Mouse (Mus musculus) liver, embryonic 12.5 days (tissue): ENCODE measurements around the gene Gckr. TPM values are rescaled to one million over a fixed set of nuclear protein-coding genes. Genes with fewer than 3 reads are reported as not detected.
"Not testable (repeated sequence)": the region's sequence is repeated elsewhere in the genome, so short reads cannot be mapped to it uniquely, and the experiment has no call there.

Experiments used
- ATAC-seq: fragments of 200-750 bp; cut with Nextera tagmentation; 2 replicates; pipeline ENCODE4 v1.8.0; 2017; ENCODE audit warnings: moderate number of reproducible peaks, mild to moderate bottlenecking, moderate library complexity
- H3K27ac ChIP-seq: fragments of 300-500 bp; sonication (generic); 2 replicates; pipeline ENCODE4 v1.5.1; 2016; ENCODE audit warnings: mild to moderate bottlenecking
- H3K27me3 ChIP-seq: fragments of 300-500 bp; sonication (generic); replicated peaks from 2 replicates; pipeline ENCODE4 v1.6.1; 2016; ENCODE audit warnings: mild to moderate bottlenecking, moderate library complexity
- H3K36me3 ChIP-seq: fragments of 300-500 bp; sonication (generic); 2 replicates; pipeline ENCODE4 v1.6.1; 2016; ENCODE audit warnings: mild to moderate bottlenecking, moderate library complexity
- H3K4me1 ChIP-seq: fragments of 300-500 bp; sonication (generic); 2 replicates; pipeline ENCODE4 v1.6.1; 2016
- H3K4me2 ChIP-seq: fragments of 300-500 bp; sonication (generic); 2 replicates; pipeline ENCODE4 v1.6.1; 2016; ENCODE audit warnings: mild to moderate bottlenecking, moderate library complexity
- H3K4me3 ChIP-seq: fragments of 300-500 bp; sonication (generic); 2 replicates; pipeline ENCODE4 v1.5.1; 2016; ENCODE audit warnings: mild to moderate bottlenecking, moderate library complexity
- H3K9ac ChIP-seq: fragments of 300-500 bp; sonication (generic); 2 replicates; pipeline ENCODE4 v1.6.1; 2016; ENCODE audit warnings: mild to moderate bottlenecking, moderate library complexity
- H3K9me3 ChIP-seq: fragments of 300-500 bp; sonication (generic); replicated peaks from 2 replicates; pipeline ENCODE4 v1.6.1; 2016; ENCODE audit warnings: mild to moderate bottlenecking, moderate library complexity
- WGBS: fragments of 180-500 bp; shearing (Covaris S2); methylation state at CpG from one replicate; pipeline ENCODE4 v1.1.7; 2016; ENCODE audit not compliant: insufficient replicate concordance; 5-methylcytosine and 5-hydroxymethylcytosine counted together
- polyA plus RNA-seq: library from polyadenylated mRNA; unstranded; fragments of >200 nt; fragmentation: Nextera tagmentation; extraction: Ambion mirVana; gene quantifications from 2 replicates; pipeline ENCODE4 v1.2.1, GENCODE M21; 2016

The Gckr gene
- polyA plus RNA-seq, 1 experiment from 2014 or later = 11.2 TPM

DNA sequence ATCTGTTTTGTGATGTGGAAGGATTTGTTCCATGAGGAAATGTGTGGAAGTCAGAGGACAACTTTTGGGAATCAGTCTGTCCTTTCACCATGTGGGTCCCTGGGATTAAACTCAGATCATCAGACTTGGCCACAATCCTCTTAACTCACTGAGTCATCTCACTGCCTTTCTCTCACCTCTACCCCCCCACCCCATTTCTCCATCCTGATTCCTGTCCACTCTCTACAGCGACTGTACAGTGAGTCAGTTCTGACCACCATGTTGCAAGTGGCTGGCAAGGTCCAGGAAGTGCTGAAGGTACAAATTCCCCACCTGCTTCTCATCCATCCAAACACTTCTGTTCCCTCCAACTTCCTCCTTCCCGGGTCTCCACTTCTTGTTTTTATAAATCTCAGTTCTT, 1.2 kb downstream of the Gckr start:
- Histone ChIP-seq H3K4me2 (no peak overlapping the region), H3K9ac (no peak overlapping the region), H3K36me3 (no peaks in the 10 kb centered on the region), H3K4me1 (peaks cover 17% of the 10 kb centered on the region), H3K27me3 (peaks cover 59% of the 10 kb centered on the region), H3K4me3 (no peak overlapping the region), H3K9me3 (no peaks in the 10 kb centered on the region), H3K27ac (no peak overlapping the region)
- no peak for ATAC-seq
- 24% methylated on average over 2 of the region's 2 CpGs for whole genome bisulfite sequencing

DNA sequence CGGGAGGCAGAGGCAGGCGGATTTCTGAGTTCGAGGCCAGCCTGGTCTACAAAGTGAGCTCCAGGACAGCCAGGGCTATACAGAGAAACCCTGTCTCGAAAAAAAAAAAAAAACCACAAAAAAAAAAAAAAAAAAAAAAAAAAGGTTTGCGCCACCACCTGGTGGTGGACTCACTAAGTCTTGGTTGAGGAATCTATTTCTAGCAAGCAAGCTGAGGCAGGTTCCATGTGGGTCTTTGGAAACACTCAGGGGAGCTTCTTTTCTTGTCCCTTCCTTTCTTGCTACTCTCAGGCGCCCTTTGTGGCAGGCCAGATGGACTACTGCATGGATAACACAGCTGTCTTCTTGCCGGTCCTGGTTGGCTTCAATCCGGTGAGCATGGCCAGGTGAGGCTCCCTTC, 4.6 kb downstream of the Gckr start:
- Histone ChIP-seq H3K4me3 (no peak overlapping the region), H3K4me2 (no peak overlapping the region), H3K4me1 (no peaks in the 10 kb centered on the region), H3K9me3 (no peaks in the 10 kb centered on the region), H3K36me3 (no peaks in the 10 kb centered on the region), H3K9ac (no peak overlapping the region), H3K27me3 (peaks cover 26% of the 10 kb centered on the region), H3K27ac (no peak overlapping the region)
- ATAC-seq = no peak
- 45% methylated on average over 8 of the region's 8 CpGs for WGBS

DNA sequence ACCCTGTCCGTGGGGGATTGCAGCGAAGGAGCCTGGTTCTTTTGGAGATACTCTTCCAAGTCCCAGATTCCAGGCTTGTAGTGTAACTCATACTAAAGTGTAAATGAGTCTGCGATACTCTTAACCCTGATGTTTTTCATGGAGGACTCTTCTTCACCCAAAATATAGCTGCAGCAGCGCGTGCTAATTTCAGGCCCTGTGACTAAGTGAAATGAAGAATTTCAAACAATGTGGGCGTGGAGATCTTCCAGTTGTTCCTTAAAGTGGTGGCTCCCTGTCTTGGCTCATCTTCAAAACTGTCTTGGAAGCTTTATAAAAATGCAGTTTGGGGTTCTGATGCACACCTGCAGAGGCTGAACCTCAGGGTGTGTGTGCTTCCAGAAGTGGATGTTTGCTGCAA, 5.8 kb downstream of the Gckr start:
- no peaks in the 10 kb centered on the region for H3K9me3 ChIP-seq
- H3K27ac ChIP-seq = no peak overlapping the region
- 73% methylated on average over 6 of the region's 6 CpGs for WGBS
- no peaks in the 10 kb centered on the region for H3K4me1 ChIP-seq
- H3K4me2 ChIP-seq = no peak overlapping the region
- H3K27me3 ChIP-seq = peaks cover 14% of the 10 kb centered on the region
- no peak overlapping the region for H3K9ac ChIP-seq
- no peaks in the 10 kb centered on the region for H3K36me3 ChIP-seq
- no peak for ATAC-seq
- H3K4me3 ChIP-seq = no peak overlapping the region

DNA sequence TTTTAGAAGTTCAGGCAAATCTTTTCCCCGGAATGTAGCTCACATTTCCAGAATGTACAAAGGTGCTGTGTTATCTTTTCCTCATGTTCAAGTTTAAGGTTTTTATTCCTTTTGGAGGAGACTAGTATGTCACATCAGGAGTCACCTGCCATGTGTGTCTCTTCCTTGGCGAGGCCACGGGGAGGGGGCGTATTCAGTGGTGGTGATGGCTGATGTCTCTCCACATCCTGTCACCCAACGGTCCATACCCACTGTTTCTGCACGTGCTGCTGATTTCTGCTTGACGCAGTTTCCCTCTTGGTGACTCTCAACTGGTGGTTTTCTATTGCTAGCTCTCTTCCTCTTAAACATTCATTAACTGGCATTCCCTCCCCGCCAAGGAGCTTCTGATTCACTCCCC, 15.6 kb downstream of the Gckr start:
- Histone ChIP-seq H3K27ac (no peak overlapping the region), H3K9ac (no peak overlapping the region), H3K4me3 (no peak overlapping the region), H3K4me2 (no peak overlapping the region), H3K36me3 (no peaks in the 10 kb centered on the region; the same call in 1 of the 2 replicates), H3K4me1 (no peaks in the 10 kb centered on the region), H3K27me3 (0 out of 2 replicates have a peak, but pooled peaks cover 5% of the 10 kb centered on the region), H3K9me3 (no peaks in the 10 kb centered on the region)
- no peak for ATAC-seq
- WGBS = 62% methylated on average over 8 of the region's 8 CpGs

DNA sequence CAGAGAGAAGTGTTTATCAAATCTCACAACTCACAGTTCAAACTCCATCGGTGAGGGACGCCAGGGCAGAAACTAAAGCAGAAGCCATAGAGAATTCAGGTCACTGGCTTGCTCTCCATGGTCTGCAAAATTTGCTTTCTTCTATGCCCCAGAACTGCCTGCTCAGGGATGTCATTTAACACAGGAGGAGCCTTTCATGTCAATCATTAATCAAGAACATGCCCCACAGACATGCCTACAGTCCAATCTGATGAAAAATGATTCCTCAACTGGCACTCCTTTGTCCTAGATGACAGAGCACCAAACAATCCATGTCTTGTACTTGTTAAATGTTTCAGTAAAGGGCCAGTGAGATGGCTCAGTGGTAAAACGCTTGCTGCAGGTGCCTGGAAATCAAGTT, 25.5 kb downstream of the Gckr start:
- WGBS = 61% methylated on average over 3 of the region's 3 CpGs
- Histone ChIP-seq H3K36me3 (no peaks in the 10 kb centered on the region), H3K27me3 (no peaks in the 10 kb centered on the region), H3K9ac (no peak overlapping the region), H3K27ac (no peak overlapping the region), H3K4me1 (no peaks in the 10 kb centered on the region), H3K4me3 (no peak overlapping the region), H3K9me3 (no peaks in the 10 kb centered on the region), H3K4me2 (no peak overlapping the region)
- no peak for ATAC-seq

DNA sequence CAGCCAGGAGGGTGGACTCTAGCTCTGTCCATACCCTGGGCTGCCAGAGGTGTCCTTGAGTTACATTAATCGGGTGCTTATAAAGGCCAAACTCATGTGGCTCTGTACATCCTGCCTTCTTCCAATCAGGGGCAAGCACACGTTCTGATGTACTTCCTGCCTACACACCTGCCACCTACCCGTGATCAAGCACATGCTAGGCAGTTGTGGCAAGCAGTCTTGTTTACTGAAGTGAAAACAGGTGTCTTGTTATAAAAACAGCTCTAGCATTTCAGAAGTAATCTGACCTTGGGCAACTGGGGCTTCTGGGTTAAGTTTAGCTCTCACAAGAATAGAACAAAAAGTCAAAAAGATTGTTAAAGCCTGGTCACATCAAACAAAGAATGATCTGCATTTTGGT, 26.8 kb downstream of the Gckr start:
- no peak overlapping the region for H3K27ac ChIP-seq
- no peaks in the 10 kb centered on the region for H3K27me3 ChIP-seq
- no peaks in the 10 kb centered on the region for H3K9me3 ChIP-seq
- H3K4me3 ChIP-seq = no peak overlapping the region
- H3K4me1 ChIP-seq = no peaks in the 10 kb centered on the region
- H3K4me2 ChIP-seq = no peak overlapping the region
- no peak overlapping the region for H3K9ac ChIP-seq
- 40% methylated on average over 3 of the region's 3 CpGs for WGBS
- H3K36me3 ChIP-seq = no peaks in the 10 kb centered on the region
- no peak for ATAC-seq

DNA sequence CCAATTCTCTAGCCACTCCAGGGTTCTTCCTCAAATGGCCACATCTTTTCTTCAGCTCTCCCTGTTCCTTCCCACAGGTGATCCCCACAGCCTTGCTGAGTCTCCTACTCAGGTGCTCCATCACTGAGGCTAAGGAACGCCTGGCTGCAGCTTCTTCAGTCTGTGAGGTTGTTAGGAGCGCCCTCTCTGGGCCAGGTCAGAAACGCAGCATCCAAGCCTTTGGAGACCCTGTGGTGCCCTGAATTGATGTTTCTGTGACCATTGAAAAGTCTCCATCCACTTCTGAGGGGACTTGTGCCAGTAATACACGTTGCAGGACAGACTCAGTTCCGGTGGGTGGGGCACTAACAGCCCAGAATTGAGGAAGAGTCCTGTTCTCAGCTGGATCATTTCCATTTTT, 29.6 kb downstream of the Gckr start:
- H3K9ac ChIP-seq = no peak overlapping the region
- H3K4me2 ChIP-seq = no peak overlapping the region
- no peaks in the 10 kb centered on the region for H3K27me3 ChIP-seq
- H3K4me3 ChIP-seq = no peak overlapping the region
- ATAC-seq = no peak
- no peaks in the 10 kb centered on the region for H3K36me3 ChIP-seq
- H3K4me1 ChIP-seq = no peaks in the 10 kb centered on the region
- no peak overlapping the region for H3K27ac ChIP-seq
- WGBS = 21% methylated on average over 5 of the region's 5 CpGs
- no peaks in the 10 kb centered on the region for H3K9me3 ChIP-seq

DNA sequence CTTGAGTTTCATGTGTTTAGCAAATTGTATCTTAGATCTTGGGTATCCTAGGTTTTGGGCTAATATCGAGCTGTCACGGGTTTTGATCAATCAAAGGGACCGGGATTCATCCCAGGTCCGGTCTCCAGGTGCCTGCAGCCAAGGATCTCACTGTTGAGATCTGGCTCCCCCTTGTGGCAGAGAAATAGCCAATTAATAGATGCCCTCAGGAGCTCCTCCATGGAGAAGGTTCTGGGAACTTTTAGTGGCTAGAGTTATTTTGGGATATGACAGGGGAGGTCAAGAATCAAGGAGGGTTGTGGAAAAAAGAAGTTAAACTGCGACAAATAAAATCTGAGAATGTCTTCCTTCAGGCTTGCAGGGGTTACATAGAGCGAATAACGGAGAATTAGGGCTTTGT, 31.0 kb downstream of the Gckr start:
- H3K4me2 ChIP-seq = no peak overlapping the region
- WGBS = 37% methylated on average over 7 of the region's 7 CpGs
- no peak for ATAC-seq

DNA sequence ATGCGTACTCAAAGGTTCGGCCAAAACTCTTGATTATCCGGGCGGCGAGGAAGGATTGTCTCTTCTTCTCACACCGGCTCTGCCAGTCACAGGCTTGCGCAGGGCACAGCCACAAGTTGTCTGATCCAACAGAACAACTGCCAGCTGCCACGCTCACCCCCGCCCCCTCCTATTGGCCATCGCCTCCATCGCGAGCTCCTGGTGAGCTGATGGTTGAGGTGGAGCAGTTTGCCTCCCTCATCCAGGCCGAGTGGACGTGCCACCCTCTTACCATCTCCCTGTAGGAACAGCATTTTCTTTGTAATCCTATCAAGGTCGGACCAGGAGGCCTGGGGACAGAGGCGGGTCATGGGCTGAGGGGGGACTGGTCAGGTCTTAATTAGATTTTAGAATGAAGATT, 60.3 kb downstream of the Gckr start:
- not testable (repeated sequence) for H3K9me3 ChIP-seq, ATAC-seq, H3K4me2 ChIP-seq, H3K4me3 ChIP-seq, H3K27me3 ChIP-seq, H3K4me1 ChIP-seq, H3K27ac ChIP-seq, H3K9ac ChIP-seq, H3K36me3 ChIP-seq
- WGBS = 56% methylated on average over 16 of the region's 16 CpGs

More for the DNA sequence above, 31.0 kb downstream of the Gckr start:
- Histone ChIP-seq H3K27me3 (no peaks in the 10 kb centered on the region), H3K27ac (no peak overlapping the region), H3K36me3 (no peaks in the 10 kb centered on the region), H3K9ac (no peak overlapping the region), H3K4me3 (no peak overlapping the region), H3K4me1 (no peaks in the 10 kb centered on the region), H3K9me3 (peaks cover 4% of the 10 kb centered on the region; the same call in 1 of the 2 replicates)

DNA sequence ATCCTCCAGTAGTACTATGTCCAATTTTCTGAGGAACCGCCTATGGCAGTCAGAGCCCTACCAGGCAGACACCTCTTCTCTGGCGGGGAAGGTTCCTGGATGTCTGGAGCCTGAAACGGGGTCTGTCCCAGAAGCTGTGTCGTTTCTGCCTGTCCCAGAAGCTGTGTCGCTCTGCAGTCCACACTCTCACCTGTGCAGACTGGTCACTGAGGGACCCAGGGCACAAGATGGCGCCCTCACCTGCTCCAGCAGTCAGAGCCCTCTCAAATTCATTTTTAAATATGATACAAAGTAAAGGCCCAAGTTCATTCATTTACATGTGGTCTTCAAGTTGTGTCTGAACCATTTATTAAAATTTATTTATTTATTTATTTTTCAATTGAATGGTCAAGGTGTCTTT, 63.7 kb downstream of the Gckr start:
- Histone ChIP-seq H3K4me3 (no peak overlapping the region), H3K4me1 (no peaks in the 10 kb centered on the region), H3K36me3 (no peaks in the 10 kb centered on the region), H3K9me3 (no peaks in the 10 kb centered on the region), H3K27ac (no peak overlapping the region), H3K4me2 (no peak overlapping the region), H3K27me3 (no peaks in the 10 kb centered on the region), H3K9ac (no peak overlapping the region)
- 58% methylated on average over 6 of the region's 6 CpGs for WGBS
- no peak for ATAC-seq

Other genes with a start within 250 kb of the Gckr start
- 47.4 and 54.5 TPM in 2 replicates for gene Atraid, start 249.1 kb upstream of the Gckr start, polyA plus RNA-seq
- 6.9 and 7.0 TPM in 2 replicates for gene Slc5a6, start 248.5 kb upstream of the Gckr start, polyA plus RNA-seq
- gene Cad, start 242.7 kb upstream of the Gckr start, polyA plus RNA-seq = 43.6 and 44.5 TPM in 2 replicates
- not detected in 2 replicates for gene Dnajc5g, start 191.2 kb upstream of the Gckr start, polyA plus RNA-seq
- gene Slc30a3, start 189.2 kb upstream of the Gckr start, polyA plus RNA-seq = 0.26 and 0.48 TPM in 2 replicates
- gene Trim54, start 180.7 kb upstream of the Gckr start, polyA plus RNA-seq = 0.12 TPM in 1 of 2 replicates, not detected in the other
- not detected in 2 replicates for gene Ucn, start 158.6 kb upstream of the Gckr start, polyA plus RNA-seq
- gene Mpv17, start 143.2 kb upstream of the Gckr start, polyA plus RNA-seq = 25.8 and 27.0 TPM in 2 replicates
- gene Gm29609, start 117.5 kb upstream of the Gckr start, polyA plus RNA-seq = 0.90 and 1.3 TPM in 2 replicates
- 51.5 and 53.1 TPM in 2 replicates for gene Gtf3c2, start 117.3 kb upstream of the Gckr start, polyA plus RNA-seq
- gene Snx17, start 104.2 kb upstream of the Gckr start, polyA plus RNA-seq = 58.2 and 62.3 TPM in 2 replicates
- 67.2 and 73.1 TPM in 2 replicates for gene Eif2b4, start 104.0 kb upstream of the Gckr start, polyA plus RNA-seq
- 4.5 and 7.2 TPM in 2 replicates for gene Zfp513, start 95.1 kb upstream of the Gckr start, polyA plus RNA-seq
- gene Ppm1g, start 76.8 kb upstream of the Gckr start, polyA plus RNA-seq = 195 and 204 TPM in 2 replicates
- 60.1 and 64.8 TPM in 2 replicates for gene Nrbp1, start 56.6 kb upstream of the Gckr start, polyA plus RNA-seq
- not detected in 2 replicates for gene Gm9970, start 56.2 kb upstream of the Gckr start, polyA plus RNA-seq
- 4.6 and 6.1 TPM in 2 replicates for gene Krtcap3, start 45.8 kb upstream of the Gckr start, polyA plus RNA-seq
- 8.7 and 10.3 TPM in 2 replicates for gene Ift172, start 6.3 kb upstream of the Gckr start, polyA plus RNA-seq
- 13.9 and 15.7 TPM in 2 replicates for gene Fndc4, start 1.4 kb upstream of the Gckr start, polyA plus RNA-seq
- 21.5 and 23.8 TPM in 2 replicates for gene Zfp512, start 155.0 kb downstream of the Gckr start, polyA plus RNA-seq
- not detected in 2 replicates for gene 4930548H24Rik, start 188.3 kb downstream of the Gckr start, polyA plus RNA-seq
- 34.9 and 38.8 TPM in 2 replicates for gene Gpn1, start 197.3 kb downstream of the Gckr start, polyA plus RNA-seq
- gene Slc4a1ap, start 229.6 kb downstream of the Gckr start, polyA plus RNA-seq = 19.2 and 20.4 TPM in 2 replicates
- 12.7 and 12.9 TPM in 2 replicates for gene Supt7l, start 230.4 kb downstream of the Gckr start, polyA plus RNA-seq